Mouse (Mus musculus): ENCODE measurements around the gene Gnb2.

GRCm38 (mm10) chr5:137534762-137535161 lies 1.5 kb upstream of the Gnb2 start:
- no peak for TF ChIP-seq POLR2A (IDR thresholded peaks at IDR 0.05; ENCODE audit: low read depth, low read length)
- no peak for TF ChIP-seq CTCF (conservative IDR thresholded peaks at IDR 0.05; ENCODE audit: insufficient read depth, insufficient read length, low read depth, low read length)
